Mouse (Mus musculus): ENCODE measurements at regions not wholly inside any gene's neighbourhood (a gene's known extent, or its start where the extent isn't known, plus 50 kb on each side); places are given as distances from the start of the nearest gene placed in this dataset.

- no peak for TF ChIP-seq CTCF (IDR thresholded peaks at IDR 0.05; ENCODE audit: low read depth)
- peak; percentile 77 for ATAC-seq
- 24% methylated on average over 5 of the region's 5 CpGs for WGBS
Measured at GRCm38 (mm10) chr3:52653006-52653405, 364.0 kb downstream of the Cog6 start.

DNA sequence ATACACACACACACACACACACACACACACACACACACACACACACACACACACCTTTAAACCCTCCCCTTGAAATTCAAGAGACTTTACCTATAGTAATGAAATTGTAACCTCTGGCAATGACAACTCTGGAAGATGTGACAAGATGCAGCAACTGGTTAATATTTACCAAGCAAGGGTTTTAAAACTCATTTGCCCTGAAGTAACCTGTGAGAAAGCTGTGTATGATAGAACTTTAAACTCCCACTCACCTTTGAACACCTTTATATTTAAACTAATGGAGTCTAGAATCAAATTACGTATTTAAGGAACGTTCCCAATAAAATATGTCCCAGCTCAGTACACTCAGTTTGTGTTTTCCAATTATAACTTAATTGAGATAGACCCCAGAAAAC lies 364.6 kb downstream of the Cog6 start:
- Histone ChIP-seq H3K9ac (ENCODE audit: low read depth, low read length) (no peak overlapping the region), H3K36me3 (ENCODE audit: control insufficient read depth, insufficient read depth) (no peaks in the 10 kb centered on the region), H3K4me2 (replicated peaks; ENCODE audit: low read depth) (0 out of 2 replicates have a peak overlapping the region, but pooled peaks have one; percentile 14), H3K9me3 (ENCODE audit: control insufficient read depth) (no peaks in the 10 kb centered on the region), H3K4me1 (replicated peaks; ENCODE audit: control insufficient read depth, insufficient read depth, low read length) (no peaks in the 10 kb centered on the region), H3K27ac (ENCODE audit: low read depth, low read length) (no peak overlapping the region), H3K27me3 (replicated peaks; ENCODE audit: control insufficient read depth, insufficient read depth, low read length) (no peaks in the 10 kb centered on the region), H3K4me3 (ENCODE audit: low read depth, low read length) (no peak overlapping the region)
- 34% methylated on average over 2 of the region's 2 CpGs for WGBS
- ATAC-seq = peak; percentile 67; the same call in 1 of the 2 replicates
- TF ChIP-seq CTCF (IDR thresholded peaks at IDR 0.05; ENCODE audit: low read depth) = no peak

More at GRCm38 (mm10) chr3:52653006-52653405, 364.0 kb downstream of the Cog6 start:
- Histone ChIP-seq H3K27me3 (replicated peaks; ENCODE audit: control insufficient read depth, insufficient read depth, low read length) (no peaks in the 10 kb centered on the region), H3K27ac (ENCODE audit: low read depth, low read length) (no peak overlapping the region), H3K4me1 (replicated peaks; ENCODE audit: control insufficient read depth, insufficient read depth, low read length) (no peaks in the 10 kb centered on the region), H3K4me2 (replicated peaks; ENCODE audit: low read depth) (0 out of 2 replicates have a peak overlapping the region, but pooled peaks have one; percentile 14), H3K36me3 (ENCODE audit: control insufficient read depth, insufficient read depth) (no peaks in the 10 kb centered on the region), H3K4me3 (ENCODE audit: low read depth, low read length) (no peak overlapping the region), H3K9ac (ENCODE audit: low read depth, low read length) (no peak overlapping the region), H3K9me3 (ENCODE audit: control insufficient read depth) (no peaks in the 10 kb centered on the region)

- no peaks in the 10 kb centered on the region for H3K9me3 ChIP-seq (ENCODE audit: control insufficient read depth)
- H3K4me2 ChIP-seq (replicated peaks; ENCODE audit: low read depth) = peak overlapping the region; percentile 21; the same call in 1 of the 2 replicates
- no peak overlapping the region for H3K27ac ChIP-seq (ENCODE audit: low read depth, low read length)
- no peaks in the 10 kb centered on the region for H3K27me3 ChIP-seq (replicated peaks; ENCODE audit: control insufficient read depth, insufficient read depth, low read length)
- H3K36me3 ChIP-seq (ENCODE audit: control insufficient read depth, insufficient read depth) = no peaks in the 10 kb centered on the region
- WGBS = 35% methylated on average over 7 of the region's 7 CpGs
- no peak overlapping the region for H3K9ac ChIP-seq (ENCODE audit: low read depth, low read length)
- no peak overlapping the region for H3K4me3 ChIP-seq (ENCODE audit: low read depth, low read length)
- TF ChIP-seq CTCF (IDR thresholded peaks at IDR 0.05; ENCODE audit: low read depth) = no peak
- ATAC-seq = no peak
- no peaks in the 10 kb centered on the region for H3K4me1 ChIP-seq (replicated peaks; ENCODE audit: control insufficient read depth, insufficient read depth, low read length)
Measured at GRCm38 (mm10) chr3:52651862-52652475, 365.1 kb downstream of the Cog6 start.

- WGBS = 89% methylated on average over 3 of the region's 3 CpGs
Measured at GRCm38 (mm10) chr3:52650071-52650470, 367.0 kb downstream of the Cog6 start.

GRCm38 (mm10) chr3:52648836-52649500 lies 368.1 kb downstream of the Cog6 start:
- no peaks in the 10 kb centered on the region for H3K36me3 ChIP-seq (ENCODE audit: control insufficient read depth, insufficient read depth)
- no peaks in the 10 kb centered on the region for H3K9me3 ChIP-seq (ENCODE audit: control insufficient read depth)
- no peak overlapping the region for H3K4me3 ChIP-seq (ENCODE audit: low read depth, low read length)
- WGBS = 54% methylated on average over 4 of the region's 4 CpGs
- H3K27me3 ChIP-seq (replicated peaks; ENCODE audit: control insufficient read depth, insufficient read depth, low read length) = no peaks in the 10 kb centered on the region
- H3K4me1 ChIP-seq (replicated peaks; ENCODE audit: control insufficient read depth, insufficient read depth, low read length) = no peaks in the 10 kb centered on the region
- TF ChIP-seq CTCF (IDR thresholded peaks at IDR 0.05; ENCODE audit: low read depth) = no peak
- no peak overlapping the region for H3K4me2 ChIP-seq (replicated peaks; ENCODE audit: low read depth)
- H3K27ac ChIP-seq (ENCODE audit: low read depth, low read length) = no peak overlapping the region
- no peak overlapping the region for H3K9ac ChIP-seq (ENCODE audit: low read depth, low read length)
- ATAC-seq = no peak

More at GRCm38 (mm10) chr3:52650071-52650470, 367.0 kb downstream of the Cog6 start:
- Histone ChIP-seq H3K27me3 (replicated peaks; ENCODE audit: control insufficient read depth, insufficient read depth, low read length) (no peaks in the 10 kb centered on the region), H3K4me3 (ENCODE audit: low read depth, low read length) (no peak overlapping the region), H3K4me1 (replicated peaks; ENCODE audit: control insufficient read depth, insufficient read depth, low read length) (no peaks in the 10 kb centered on the region), H3K9me3 (ENCODE audit: control insufficient read depth) (no peaks in the 10 kb centered on the region), H3K36me3 (ENCODE audit: control insufficient read depth, insufficient read depth) (no peaks in the 10 kb centered on the region), H3K4me2 (replicated peaks; ENCODE audit: low read depth) (no peak overlapping the region), H3K9ac (ENCODE audit: low read depth, low read length) (no peak overlapping the region), H3K27ac (ENCODE audit: low read depth, low read length) (no peak overlapping the region)
- ATAC-seq = no peak
- TF ChIP-seq CTCF (IDR thresholded peaks at IDR 0.05; ENCODE audit: low read depth) = no peak

- ATAC-seq = no peak
- H3K9me3 ChIP-seq (ENCODE audit: control insufficient read depth) = no peaks in the 10 kb centered on the region
- WGBS = 89% methylated on average over 5 of the region's 5 CpGs
- no peaks in the 10 kb centered on the region for H3K4me1 ChIP-seq (replicated peaks; ENCODE audit: control insufficient read depth, insufficient read depth, low read length)
- no peak overlapping the region for H3K4me2 ChIP-seq (replicated peaks; ENCODE audit: low read depth)
- no peaks in the 10 kb centered on the region for H3K27me3 ChIP-seq (replicated peaks; ENCODE audit: control insufficient read depth, insufficient read depth, low read length)
- no peaks in the 10 kb centered on the region for H3K36me3 ChIP-seq (ENCODE audit: control insufficient read depth, insufficient read depth)
- H3K4me3 ChIP-seq (ENCODE audit: low read depth, low read length) = no peak overlapping the region
- no peak overlapping the region for H3K9ac ChIP-seq (ENCODE audit: low read depth, low read length)
- no peak overlapping the region for H3K27ac ChIP-seq (ENCODE audit: low read depth, low read length)
- no peak for TF ChIP-seq CTCF (IDR thresholded peaks at IDR 0.05; ENCODE audit: low read depth)
Measured at GRCm38 (mm10) chr3:52647900-52648299, 369.1 kb downstream of the Cog6 start.
